Mouse (Mus musculus) stomach, embryonic 15.5 days (tissue): ENCODE measurements at regions not wholly inside any gene's neighbourhood (a gene's known extent, or its start where the extent isn't known, plus 50 kb on each side); places are given as distances from the start of the nearest gene placed in this dataset.

Experiments used
- ATAC-seq: fragments of 200-750 bp; cut with Nextera tagmentation; 2 replicates; pipeline ENCODE4 v1.8.0; 2017; ENCODE audit warnings: low read depth, moderate number of reproducible peaks, moderate TSS enrichment; ENCODE audit not compliant: insufficient read depth, low FRiP score
- H3K27ac ChIP-seq: fragments of 300-500 bp; sonication (generic); 2 replicates; pipeline ENCODE4 v1.5.1; 2015; ENCODE audit warnings: mild to moderate bottlenecking, inconsistent platforms
- H3K27me3 ChIP-seq: fragments of 300-500 bp; sonication (generic); replicated peaks from 2 replicates; pipeline ENCODE4 v1.6.1; 2015; ENCODE audit warnings: inconsistent platforms
- H3K36me3 ChIP-seq: fragments of 300-500 bp; sonication (generic); 2 replicates; pipeline ENCODE4 v1.6.1; 2015; ENCODE audit warnings: inconsistent platforms
- H3K4me1 ChIP-seq: fragments of 300-500 bp; sonication (generic); 2 replicates; pipeline ENCODE4 v1.6.1; 2015; ENCODE audit warnings: inconsistent platforms
- H3K4me2 ChIP-seq: fragments of 300-500 bp; sonication (generic); 2 replicates; pipeline ENCODE4 v1.6.1; 2015; ENCODE audit warnings: mild to moderate bottlenecking, inconsistent platforms
- H3K4me3 ChIP-seq: fragments of 300-500 bp; sonication (generic); replicated peaks from 2 replicates; pipeline ENCODE4 v1.5.1; 2015; ENCODE audit warnings: inconsistent platforms
- H3K9ac ChIP-seq: fragments of 300-500 bp; sonication (generic); 2 replicates; pipeline ENCODE4 v1.6.1; 2015; ENCODE audit warnings: inconsistent platforms
- H3K9me3 ChIP-seq: fragments of 300-500 bp; sonication (generic); 2 replicates; pipeline ENCODE4 v1.6.1; 2016; ENCODE audit warnings: inconsistent platforms
- WGBS: fragments of 180-500 bp; shearing (Covaris S2); methylation state at CpG from one replicate; pipeline ENCODE4 v1.1.7; 2015; 5-methylcytosine and 5-hydroxymethylcytosine counted together

DNA sequence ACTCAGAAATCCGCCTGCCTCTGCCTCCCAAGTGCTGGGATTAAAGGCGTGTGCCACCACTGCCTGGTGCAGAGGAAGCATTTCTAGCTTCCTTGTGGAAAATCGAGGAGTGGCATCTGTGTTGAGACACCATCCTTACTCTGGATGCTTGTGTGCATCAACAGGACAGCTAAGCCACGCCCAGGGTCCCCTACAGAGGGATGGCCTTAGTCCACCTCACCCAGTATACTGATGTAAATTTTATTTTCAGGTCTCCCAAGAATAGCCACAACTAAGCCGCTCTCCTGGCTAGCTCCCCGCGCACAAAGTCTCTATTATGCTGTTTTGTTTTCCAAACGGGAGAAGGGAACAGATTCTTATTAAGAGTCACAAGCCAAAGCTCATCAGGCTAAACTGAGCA, 262.8 kb upstream of the Sulf2 start:
- 87% methylated on average over 8 of the region's 8 CpGs for WGBS
- H3K4me1 ChIP-seq, result peaks cover 10% of the 10 kb centered on the region
- H3K27ac ChIP-seq, result no peak overlapping the region
- no peaks in the 10 kb centered on the region for H3K27me3 ChIP-seq
- H3K36me3 ChIP-seq, result no peaks in the 10 kb centered on the region
- no peaks in the 10 kb centered on the region for H3K9me3 ChIP-seq
- H3K9ac ChIP-seq, result no peak overlapping the region
- no peak overlapping the region for H3K4me3 ChIP-seq
- no peak for ATAC-seq
- H3K4me2 ChIP-seq, result no peak overlapping the region

DNA sequence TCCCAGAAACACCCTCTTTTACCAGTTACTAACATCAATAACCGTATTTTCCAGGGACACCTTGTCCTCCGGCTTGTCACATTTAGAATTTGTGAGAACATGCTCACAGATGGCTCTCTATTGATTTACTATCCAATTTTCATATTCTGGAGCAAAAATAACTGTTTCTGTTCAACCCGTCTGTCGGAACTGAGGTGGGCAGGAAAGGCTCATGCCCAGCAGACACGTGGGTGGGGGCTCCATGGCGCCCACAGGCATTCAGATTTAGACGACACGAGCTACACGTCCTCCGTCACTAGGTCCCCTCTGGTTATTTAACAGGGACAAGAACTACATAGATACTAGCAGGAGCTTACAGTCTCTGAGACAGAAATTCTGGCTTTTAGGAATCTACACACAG, 262.2 kb upstream of the Sulf2 start:
- no peak overlapping the region for H3K4me2 ChIP-seq
- peaks cover 10% of the 10 kb centered on the region for H3K4me1 ChIP-seq
- no peak overlapping the region for H3K27ac ChIP-seq
- H3K9me3 ChIP-seq, result no peaks in the 10 kb centered on the region
- no peak overlapping the region for H3K9ac ChIP-seq
- no peak for ATAC-seq
- H3K36me3 ChIP-seq, result no peaks in the 10 kb centered on the region
- H3K4me3 ChIP-seq, result no peak overlapping the region
- WGBS, result 86% methylated on average over 10 of the region's 10 CpGs
- H3K27me3 ChIP-seq, result no peaks in the 10 kb centered on the region

DNA sequence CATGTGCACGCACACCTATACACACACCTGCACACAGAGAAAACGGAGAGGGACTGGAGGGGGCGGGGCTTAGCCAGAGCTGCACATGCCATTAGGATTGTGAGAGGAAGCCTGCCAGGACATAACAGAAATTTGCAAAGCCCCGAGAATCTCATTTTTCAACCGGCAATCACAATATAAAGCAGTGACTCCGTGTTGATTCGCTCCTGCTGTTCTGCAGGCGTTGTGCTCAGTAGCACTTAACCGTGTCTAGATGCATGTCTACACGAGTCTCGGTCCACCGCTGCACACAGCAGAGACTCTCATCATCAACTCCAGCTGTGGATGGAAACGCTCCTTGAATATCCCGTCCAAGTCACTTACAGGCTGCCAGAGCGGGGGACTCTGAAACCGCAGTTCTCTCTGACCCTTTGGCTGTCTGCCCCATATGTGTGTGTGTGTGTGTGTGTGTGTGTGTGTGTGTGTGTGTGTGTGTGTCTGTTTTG, 260.1 kb upstream of the Sulf2 start:
- H3K4me3 ChIP-seq, result no peak overlapping the region
- H3K9me3 ChIP-seq, result no peaks in the 10 kb centered on the region
- no peak overlapping the region for H3K4me2 ChIP-seq
- peak overlapping the region; percentile 81 for H3K27ac ChIP-seq
- peaks cover 10% of the 10 kb centered on the region for H3K4me1 ChIP-seq
- H3K9ac ChIP-seq, result no peak overlapping the region
- no peaks in the 10 kb centered on the region for H3K27me3 ChIP-seq
- 39% methylated on average over 16 of the region's 16 CpGs for WGBS
- peak; percentile 80 for ATAC-seq
- no peaks in the 10 kb centered on the region for H3K36me3 ChIP-seq

DNA sequence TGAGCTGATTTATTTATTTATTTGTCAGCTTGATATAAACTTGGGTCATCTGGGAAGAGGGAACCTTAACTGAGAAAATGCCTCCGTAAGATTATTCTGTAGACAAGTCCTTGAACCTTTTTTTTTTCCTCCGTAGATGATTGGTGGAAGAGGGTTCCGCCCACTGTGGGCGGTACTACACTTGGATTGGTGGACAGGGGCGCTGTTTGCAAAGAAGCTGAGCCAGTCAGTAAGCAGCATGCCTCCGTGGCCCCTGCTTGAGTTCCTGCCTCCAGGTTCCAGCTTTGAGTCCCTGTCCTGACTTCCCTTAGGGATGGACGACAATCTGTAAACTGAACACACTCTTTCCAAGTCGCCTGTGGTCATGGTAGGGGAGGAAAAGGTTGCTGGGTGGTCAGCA, 259.4 kb upstream of the Sulf2 start:
- no peak overlapping the region for H3K4me2 ChIP-seq
- H3K9me3 ChIP-seq, result no peaks in the 10 kb centered on the region
- H3K27ac ChIP-seq, result peak overlapping the region; percentile 81; the same call in 1 of the 2 replicates
- 82% methylated on average over 8 of the region's 8 CpGs for WGBS
- H3K27me3 ChIP-seq, result no peaks in the 10 kb centered on the region
- ATAC-seq, result no peak
- no peak overlapping the region for H3K4me3 ChIP-seq
- H3K9ac ChIP-seq, result no peak overlapping the region
- no peaks in the 10 kb centered on the region for H3K36me3 ChIP-seq
- H3K4me1 ChIP-seq, result peaks cover 10% of the 10 kb centered on the region

DNA sequence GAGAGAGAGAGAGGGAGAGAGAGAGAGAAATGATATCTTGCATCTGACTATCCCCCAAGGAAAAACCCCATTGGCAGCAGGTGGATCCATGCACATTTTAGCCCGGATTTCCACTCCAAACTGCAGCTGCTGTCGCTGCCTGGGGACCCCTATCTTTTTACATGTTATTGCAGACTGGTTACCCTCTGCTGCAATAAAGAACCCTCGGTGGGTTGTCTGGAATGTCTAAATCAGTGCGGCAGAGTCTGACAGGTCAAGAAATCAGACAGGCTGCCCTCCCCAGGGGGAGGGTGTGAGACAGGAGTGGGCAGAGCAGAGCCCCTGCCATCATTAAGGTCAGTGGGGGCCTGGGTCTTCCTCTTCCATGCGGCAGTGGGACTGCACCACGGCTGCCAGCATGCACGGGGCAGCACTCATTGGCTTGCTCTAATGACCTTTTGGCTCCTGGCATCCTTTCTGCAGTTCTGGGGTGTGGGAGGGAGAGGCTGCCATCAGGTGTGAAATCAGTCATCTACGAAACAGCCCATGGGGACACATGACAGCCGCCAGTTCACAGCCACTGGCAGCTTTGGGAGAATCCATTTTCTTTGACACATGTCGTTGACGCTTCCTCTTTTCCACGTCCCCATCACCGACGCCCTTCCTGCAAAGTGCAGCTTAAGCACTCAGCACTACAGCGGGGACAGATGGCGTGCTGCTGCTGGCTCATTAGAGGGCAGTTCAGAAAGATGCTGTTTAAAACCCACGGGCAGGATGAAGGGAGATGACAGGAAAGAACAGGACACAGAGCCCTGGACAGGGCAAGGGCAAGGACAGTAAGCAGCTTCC, 256.8 kb upstream of the Sulf2 start:
- Histone ChIP-seq H3K4me2 (no peak overlapping the region), H3K27ac (no peak overlapping the region), H3K36me3 (no peaks in the 10 kb centered on the region), H3K4me3 (no peak overlapping the region), H3K4me1 (peaks cover 10% of the 10 kb centered on the region), H3K9ac (no peak overlapping the region), H3K9me3 (no peaks in the 10 kb centered on the region), H3K27me3 (no peaks in the 10 kb centered on the region)
- 39% methylated on average over 17 of the region's 17 CpGs for WGBS
- no peak for ATAC-seq

DNA sequence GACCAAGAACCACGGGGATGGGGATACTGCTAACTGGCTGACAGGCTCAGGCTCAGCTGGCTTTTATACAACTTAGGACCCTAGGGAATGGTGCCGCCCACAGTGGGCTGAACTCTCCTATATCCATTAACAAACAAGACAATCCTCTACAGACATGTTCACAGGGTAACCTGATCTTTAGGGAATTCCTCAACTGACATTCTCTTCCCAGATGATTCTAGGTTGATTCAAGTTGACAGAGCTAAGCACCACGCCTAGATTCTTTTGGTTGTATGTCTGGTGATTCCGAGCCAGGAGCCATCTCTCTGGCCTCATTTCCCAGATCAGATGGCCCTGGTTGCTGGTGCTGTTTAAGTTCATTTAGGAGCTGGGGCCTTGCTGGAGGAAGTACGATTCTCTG, 253.9 kb upstream of the Sulf2 start:
- no peaks in the 10 kb centered on the region for H3K27me3 ChIP-seq
- no peak overlapping the region for H3K27ac ChIP-seq
- no peak overlapping the region for H3K4me3 ChIP-seq
- ATAC-seq, result no peak
- H3K9me3 ChIP-seq, result no peaks in the 10 kb centered on the region
- no peak overlapping the region for H3K4me2 ChIP-seq
- H3K9ac ChIP-seq, result no peak overlapping the region
- 91% methylated on average over 5 of the region's 5 CpGs for WGBS
- H3K4me1 ChIP-seq, result 0 out of 2 replicates have a peak, but pooled peaks cover 5% of the 10 kb centered on the region
- H3K36me3 ChIP-seq, result no peaks in the 10 kb centered on the region

DNA sequence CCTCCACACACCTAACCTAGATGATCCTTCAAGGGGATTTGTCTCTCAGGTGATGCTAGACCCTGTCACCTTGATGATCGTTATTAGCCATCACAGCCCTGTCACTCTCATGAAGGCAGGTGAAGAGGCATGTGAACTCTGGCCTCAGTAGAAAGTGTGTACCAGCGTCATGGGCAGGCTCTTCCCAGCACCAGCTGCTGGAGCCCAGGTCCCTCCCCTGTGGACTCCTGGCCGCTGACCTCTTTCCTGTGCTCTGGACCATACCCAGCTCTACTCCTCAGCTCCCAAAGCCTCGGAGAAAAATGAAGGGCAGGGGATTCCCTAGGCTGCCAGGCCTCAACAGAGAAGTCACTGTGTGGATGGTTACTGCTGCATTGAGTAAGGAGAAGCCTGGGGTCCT, 253.3 kb upstream of the Sulf2 start:
- Histone ChIP-seq H3K27me3 (no peaks in the 10 kb centered on the region), H3K9ac (no peak overlapping the region), H3K27ac (no peak overlapping the region), H3K4me1 (0 out of 2 replicates have a peak, but pooled peaks cover 5% of the 10 kb centered on the region), H3K4me2 (no peak overlapping the region), H3K36me3 (no peaks in the 10 kb centered on the region), H3K4me3 (no peak overlapping the region), H3K9me3 (no peaks in the 10 kb centered on the region)
- WGBS, result 89% methylated on average over 4 of the region's 4 CpGs
- no peak for ATAC-seq

DNA sequence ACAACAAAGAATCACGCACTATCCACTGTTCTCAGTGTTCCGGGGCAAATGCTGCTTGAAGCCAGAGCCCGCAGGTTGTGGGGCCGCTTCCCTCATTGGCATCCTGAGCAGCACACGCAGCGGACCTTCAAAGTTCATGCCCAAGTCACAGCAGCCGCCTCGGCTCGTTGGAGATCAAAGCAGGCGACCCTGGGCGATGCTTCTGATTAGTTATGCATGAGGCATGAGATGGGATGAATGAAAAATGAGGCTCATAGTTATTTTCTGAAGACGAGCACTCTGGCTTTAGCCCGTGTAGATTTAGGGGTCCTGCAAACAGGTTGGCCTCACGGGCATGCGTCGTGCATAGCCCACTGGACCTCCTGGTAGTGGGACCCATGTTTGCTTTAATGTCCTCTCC, 252.5 kb upstream of the Sulf2 start:
- Histone ChIP-seq H3K36me3 (no peaks in the 10 kb centered on the region), H3K4me1 (0 out of 2 replicates have a peak, but pooled peaks cover 5% of the 10 kb centered on the region), H3K9ac (no peak overlapping the region), H3K9me3 (no peaks in the 10 kb centered on the region), H3K27ac (no peak overlapping the region), H3K4me2 (no peak overlapping the region), H3K4me3 (no peak overlapping the region), H3K27me3 (no peaks in the 10 kb centered on the region)
- 87% methylated on average over 16 of the region's 16 CpGs for WGBS
- no peak for ATAC-seq

DNA sequence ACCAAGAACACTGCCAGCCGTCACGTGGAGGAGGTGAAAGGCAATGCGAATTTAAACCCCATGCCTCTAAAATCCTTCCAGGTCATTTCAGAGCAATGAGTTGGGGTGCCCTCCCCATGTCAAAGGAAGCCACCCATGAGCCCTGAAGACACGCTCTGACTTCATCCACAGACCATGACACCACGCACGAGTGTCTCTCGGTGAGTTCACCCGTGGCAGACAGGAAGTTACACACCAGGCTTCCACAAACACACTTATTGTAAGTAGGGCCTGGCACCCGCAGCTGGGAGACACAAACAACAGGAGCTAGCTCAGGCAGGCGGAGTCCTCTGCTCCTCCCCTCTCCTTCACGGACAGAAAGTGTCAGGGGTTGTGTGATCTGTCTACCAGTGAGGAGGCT, 251.4 kb upstream of the Sulf2 start:
- Histone ChIP-seq H3K9ac (no peak overlapping the region), H3K36me3 (no peaks in the 10 kb centered on the region), H3K27me3 (no peaks in the 10 kb centered on the region), H3K27ac (no peak overlapping the region), H3K4me3 (no peak overlapping the region), H3K4me2 (no peak overlapping the region), H3K9me3 (no peaks in the 10 kb centered on the region), H3K4me1 (0 out of 2 replicates have a peak, but pooled peaks cover 5% of the 10 kb centered on the region)
- ATAC-seq, result no peak
- WGBS, result 72% methylated on average over 11 of the region's 11 CpGs

DNA sequence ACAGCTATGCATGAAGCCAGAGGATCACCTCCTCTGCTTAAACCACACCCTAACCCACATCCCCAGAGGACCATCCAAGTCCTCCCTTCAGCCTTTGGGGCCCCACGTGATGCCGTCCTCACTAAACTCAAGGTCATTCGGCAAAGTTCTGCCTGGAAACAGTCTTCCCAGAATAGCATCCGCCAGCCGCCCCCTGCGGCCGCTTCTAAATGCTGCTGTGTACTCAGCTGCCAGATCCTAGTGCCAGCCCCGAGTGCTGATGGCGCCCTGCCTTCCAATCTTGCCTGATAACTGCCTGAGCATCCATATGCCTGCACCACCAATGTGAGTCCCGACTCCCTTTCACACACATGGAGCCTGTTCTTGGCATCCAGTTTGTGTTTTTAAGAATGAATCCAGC, 247.9 kb upstream of the Sulf2 start:
- WGBS, result 54% methylated on average over 10 of the region's 10 CpGs
- ATAC-seq, result 0 out of 2 replicates have a peak, but pooled peaks have one; percentile 23

DNA sequence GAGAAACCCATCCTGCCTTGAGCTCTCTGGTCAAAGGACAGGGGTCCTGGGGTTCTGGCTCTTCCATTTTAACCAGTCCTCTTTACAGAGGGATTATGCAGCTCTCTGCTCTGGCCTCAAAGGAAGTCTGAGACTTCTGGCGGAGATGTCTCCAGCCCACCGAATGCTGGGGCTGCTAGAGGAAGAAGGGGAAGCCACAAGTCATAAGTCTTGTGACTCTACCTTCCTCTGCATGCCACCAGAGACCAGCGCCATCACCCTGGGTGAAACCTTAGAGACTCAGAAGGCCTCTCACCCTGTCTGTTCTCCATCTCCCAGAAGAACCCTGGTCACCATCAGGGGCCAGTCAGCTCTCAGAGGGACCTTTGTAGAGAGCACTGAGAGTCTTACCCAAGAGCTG, 246.4 kb upstream of the Sulf2 start:
- peaks cover 27% of the 10 kb centered on the region for H3K4me1 ChIP-seq
- WGBS, result 79% methylated on average over 3 of the region's 3 CpGs

More for the DNA sequence above, 247.9 kb upstream of the Sulf2 start:
- H3K4me1 ChIP-seq, result peaks cover 20% of the 10 kb centered on the region
- H3K36me3 ChIP-seq, result no peaks in the 10 kb centered on the region
- H3K9me3 ChIP-seq, result no peaks in the 10 kb centered on the region
- H3K27ac ChIP-seq, result no peak overlapping the region
- H3K4me2 ChIP-seq, result no peak overlapping the region
- H3K4me3 ChIP-seq, result no peak overlapping the region
- H3K27me3 ChIP-seq, result no peaks in the 10 kb centered on the region
- H3K9ac ChIP-seq, result no peak overlapping the region

DNA sequence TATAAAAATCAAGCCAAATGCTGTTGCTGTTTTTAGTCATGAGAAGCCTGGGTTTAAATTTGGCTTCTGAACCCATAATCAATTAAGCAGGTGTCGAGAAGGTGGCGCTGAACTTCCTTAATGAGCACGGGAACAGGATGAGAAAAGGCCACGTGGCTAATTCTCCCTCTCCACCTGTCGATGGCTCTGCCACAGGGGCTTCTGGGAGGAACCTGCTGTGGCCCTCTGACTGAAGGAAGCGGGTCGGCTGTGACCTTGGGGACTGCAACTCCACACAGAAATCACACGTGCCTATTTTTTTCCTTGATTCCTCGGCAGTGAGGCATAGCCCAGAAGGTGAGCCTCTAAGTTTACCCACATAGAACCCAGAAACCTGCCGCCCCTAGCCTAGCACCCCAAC, 244.8 kb upstream of the Sulf2 start:
- Histone ChIP-seq H3K27me3 (no peaks in the 10 kb centered on the region), H3K36me3 (no peaks in the 10 kb centered on the region), H3K4me1 (peaks cover 22% of the 10 kb centered on the region), H3K9me3 (no peaks in the 10 kb centered on the region), H3K27ac (no peak overlapping the region), H3K4me2 (no peak overlapping the region), H3K4me3 (no peak overlapping the region), H3K9ac (no peak overlapping the region)
- no peak for ATAC-seq
- WGBS, result 56% methylated on average over 10 of the region's 10 CpGs

More for the DNA sequence above, 246.4 kb upstream of the Sulf2 start:
- Histone ChIP-seq H3K36me3 (no peaks in the 10 kb centered on the region), H3K9ac (no peak overlapping the region), H3K4me2 (no peak overlapping the region), H3K27ac (no peak overlapping the region), H3K4me3 (no peak overlapping the region), H3K27me3 (no peaks in the 10 kb centered on the region), H3K9me3 (no peaks in the 10 kb centered on the region)
- no peak for ATAC-seq
